Mouse (Mus musculus) spleen, adult 2 months (tissue): Measurements from ENCODE around the gene Gm7138. TPM values are rescaled to one million over a fixed set of nuclear protein-coding genes. Genes with fewer than 3 reads are reported as not detected.

Experiments used
- DNase-seq, 2 experiments: peaks; one replicate each; pipeline versions ENCODE4 v3.0.0 to v3.0.0-alpha.2; 2012 to 2021; ENCODE audit warnings: low spot score in 2 of 2, low read depth in 1 of 2
- H3K27ac ChIP-seq: fragments of 200-500 bp; 2 replicates; pipeline ENCODE4 v1.5.1; 2012; ENCODE audit warnings: low read length, inconsistent platforms; ENCODE audit not compliant: insufficient read depth
- H3K27me3 ChIP-seq: fragments of 200-500 bp; 2 replicates; pipeline ENCODE4 v1.6.1; 2012; ENCODE audit warnings: mild to moderate bottlenecking, moderate library complexity, low read length, inconsistent platforms; ENCODE audit not compliant: control insufficient read depth, insufficient read depth
- H3K36me3 ChIP-seq: fragments of 200-500 bp; 2 replicates; pipeline ENCODE4 v1.6.1; 2012; ENCODE audit warnings: mild to moderate bottlenecking, low read length, inconsistent platforms; ENCODE audit not compliant: control insufficient read depth, insufficient read depth
- H3K4me1 ChIP-seq: fragments of 200-500 bp; 2 replicates; pipeline ENCODE4 v1.6.1; 2011; ENCODE audit warnings: inconsistent platforms; ENCODE audit not compliant: control insufficient read depth, insufficient read depth, insufficient read length
- H3K4me3 ChIP-seq: fragments of 200-500 bp; 2 replicates; pipeline ENCODE4 v1.5.1; 2011; ENCODE audit warnings: mild to moderate bottlenecking, inconsistent platforms; ENCODE audit not compliant: insufficient read depth, insufficient read length; ENCODE audit errors: extremely low read depth
- CTCF ChIP-seq: fragments of 200-500 bp; IDR thresholded peaks from 2 replicates; pipeline ENCODE4 v1.5.1; 2011; ENCODE audit warnings: mild to moderate bottlenecking, inconsistent platforms; ENCODE audit not compliant: insufficient read depth, insufficient read length, insufficient replicate concordance; ENCODE audit errors: extremely low read depth
- POLR2A ChIP-seq: fragments of 200-500 bp; IDR thresholded peaks from 2 replicates; pipeline ENCODE4 v1.6.1; 2011; ENCODE audit warnings: low read depth, low read length, inconsistent platforms
- WGBS: fragments of 180-500 bp; shearing (Covaris S2); methylation state at CpG from one replicate; pipeline ENCODE4 v1.1.7; 2018; 5-methylcytosine and 5-hydroxymethylcytosine counted together
- polyA plus RNA-seq: library from polyadenylated mRNA; depleted of rRNA; stranded (reverse); fragments of >200 nt; gene quantifications from 2 replicates; pipeline ENCODE4 v1.2.3, GENCODE M21; 2012; rRNA removed

The Gm7138 gene
- polyA plus RNA-seq, 1 experiment: not detected

DNA sequence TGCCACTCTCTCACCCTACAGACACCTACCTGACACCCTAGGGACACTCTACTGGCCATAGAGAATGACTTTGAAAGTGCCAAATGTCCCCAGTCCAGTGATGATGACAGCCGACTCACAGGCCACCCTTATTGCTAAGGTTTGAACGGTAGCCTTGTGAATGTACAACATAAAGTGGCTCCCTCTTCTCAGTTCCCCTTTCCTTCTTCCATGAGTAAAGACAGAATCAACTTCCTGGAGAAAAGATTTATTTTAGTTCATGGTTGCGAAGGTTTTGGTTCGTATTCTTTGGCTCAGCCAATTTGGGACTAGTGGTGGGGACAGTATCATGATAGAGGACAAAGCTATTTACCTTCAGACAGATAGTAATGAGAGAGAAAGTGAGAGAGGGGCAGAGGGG, 37.8 kb downstream of the Gm7138 start:
- Histone ChIP-seq H3K4me3 (no peak overlapping the region), H3K36me3 (no peaks in the 10 kb centered on the region), H3K27me3 (no peaks in the 10 kb centered on the region), H3K27ac (no peak overlapping the region), H3K4me1 (no peaks in the 10 kb centered on the region)
- WGBS: 53% methylated on average over 4 of the region's 4 CpGs
- no peak for TF ChIP-seq CTCF
- no peak for TF ChIP-seq POLR2A
- DNase-seq: no peak

DNA sequence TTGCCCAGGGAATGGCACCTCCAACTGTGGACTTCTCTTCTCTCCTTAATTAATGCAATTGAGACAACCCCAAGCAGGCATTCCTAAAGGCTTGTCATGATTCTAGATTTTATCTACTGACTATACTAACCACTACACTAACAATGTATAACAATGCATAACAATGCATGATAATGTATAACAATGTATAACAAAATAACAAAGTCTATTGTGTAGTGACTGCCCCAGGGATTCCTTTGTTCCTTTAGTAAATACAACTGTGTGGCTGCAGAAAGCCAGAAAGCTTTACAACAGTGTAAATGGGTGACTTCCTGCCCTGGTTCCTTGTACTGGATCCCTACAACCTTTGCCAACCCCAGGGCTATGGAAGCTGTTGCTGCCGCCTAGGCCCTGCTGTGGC, 40.8 kb downstream of the Gm7138 start:
- DNase-seq: no peak
- Histone ChIP-seq H3K27me3 (no peaks in the 10 kb centered on the region), H3K4me1 (no peaks in the 10 kb centered on the region), H3K4me3 (no peak overlapping the region), H3K36me3 (no peaks in the 10 kb centered on the region), H3K27ac (no peak overlapping the region)
- 88% methylated on average over 1 of the region's 1 CpGs for WGBS
- no peak for TF ChIP-seq CTCF
- no peak for TF ChIP-seq POLR2A

DNA sequence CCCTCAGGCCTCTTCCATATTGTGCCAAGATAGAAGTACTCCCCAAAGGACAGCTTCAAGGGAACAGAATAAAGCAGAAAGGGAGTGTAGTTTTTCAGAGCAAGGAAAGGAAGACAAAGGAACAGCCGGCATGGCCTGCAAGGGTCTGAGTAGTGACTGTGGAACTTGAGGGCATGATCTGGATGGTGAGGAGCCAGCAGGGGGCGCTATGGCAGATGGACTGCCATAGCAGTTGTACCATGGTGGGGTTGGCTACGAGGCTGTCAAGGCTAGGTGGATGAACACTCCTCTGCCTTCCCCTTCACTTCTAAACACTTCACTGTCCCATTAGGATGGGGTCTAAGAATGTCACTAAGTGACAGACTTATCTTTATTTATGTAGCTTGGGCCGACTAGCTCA, 47.5 kb downstream of the Gm7138 start:
- H3K4me1 ChIP-seq: no peaks in the 10 kb centered on the region
- H3K4me3 ChIP-seq: no peak overlapping the region
- TF ChIP-seq CTCF: no peak
- TF ChIP-seq POLR2A: no peak
- no peak for DNase-seq
- WGBS: 56% methylated on average over 4 of the region's 4 CpGs
- H3K27ac ChIP-seq: no peak overlapping the region
- H3K36me3 ChIP-seq: no peaks in the 10 kb centered on the region
- H3K27me3 ChIP-seq: no peaks in the 10 kb centered on the region

- no peaks in the 10 kb centered on the region for H3K4me1 ChIP-seq
- 68% methylated on average over 4 of the region's 4 CpGs for WGBS
- H3K27ac ChIP-seq: no peak overlapping the region
- TF ChIP-seq POLR2A (no peak), CTCF (no peak)
- no peaks in the 10 kb centered on the region for H3K27me3 ChIP-seq
- no peaks in the 10 kb centered on the region for H3K36me3 ChIP-seq
- H3K4me3 ChIP-seq: no peak overlapping the region
- no peak for DNase-seq
Measured at GRCm38 (mm10) chr10:77728280-77728679, 48.5 kb downstream of the Gm7138 start.

Other genes with a start within 250 kb of the Gm7138 start
- 154 and 176 TPM in 2 replicates for gene Itgb2, start 246.7 kb downstream of the Gm7138 start, polyA plus RNA-seq
- 63.4 and 65.3 TPM in 2 replicates for gene Pttg1ip, start 195.2 kb downstream of the Gm7138 start, polyA plus RNA-seq
- gene Sumo3, start 170.8 kb downstream of the Gm7138 start, polyA plus RNA-seq: 131 and 154 TPM in 2 replicates
- not detected in 2 replicates for gene Gm49325, start 170.7 kb downstream of the Gm7138 start, polyA plus RNA-seq
- gene Ube2g2, start 154.7 kb downstream of the Gm7138 start, polyA plus RNA-seq: 31.4 and 34.0 TPM in 2 replicates
- gene Tspear, start 90.4 kb downstream of the Gm7138 start, polyA plus RNA-seq: 0.55 and 1.1 TPM in 2 replicates
- not detected in 2 replicates for gene Gm19402, start 86.2 kb downstream of the Gm7138 start, polyA plus RNA-seq
- gene Gm9508, start 79.7 kb downstream of the Gm7138 start, polyA plus RNA-seq: not detected in 2 replicates
- not detected in 2 replicates for gene Gm10272, start 70.3 kb downstream of the Gm7138 start, polyA plus RNA-seq
- not detected in 2 replicates for gene Gm10024, start 65.5 kb downstream of the Gm7138 start, polyA plus RNA-seq
- 0.39 TPM in 1 of 2 replicates, not detected in the other for gene Gm10142, start 61.1 kb downstream of the Gm7138 start, polyA plus RNA-seq
- not detected in 2 replicates for gene Krtap12-1, start 56.3 kb downstream of the Gm7138 start, polyA plus RNA-seq
- gene Gm10100, start 50.5 kb downstream of the Gm7138 start, polyA plus RNA-seq: not detected in 2 replicates
- gene Gm18596, start 34.3 kb downstream of the Gm7138 start, polyA plus RNA-seq: not detected in 2 replicates
- gene Gm9736, start 25.6 kb downstream of the Gm7138 start, polyA plus RNA-seq: not detected in 2 replicates
- not detected in 2 replicates for gene Gm3233, start 17.3 kb downstream of the Gm7138 start, polyA plus RNA-seq
- gene Gm3238, start 5.6 kb downstream of the Gm7138 start, polyA plus RNA-seq: not detected in 2 replicates
- gene Gm3250, start 5.6 kb upstream of the Gm7138 start, polyA plus RNA-seq: not detected in 2 replicates
- not detected in 2 replicates for gene Gm7137, start 11.3 kb upstream of the Gm7138 start, polyA plus RNA-seq
- not detected in 2 replicates for gene Gm9639, start 18.1 kb upstream of the Gm7138 start, polyA plus RNA-seq
- gene Gm19668, start 22.2 kb upstream of the Gm7138 start, polyA plus RNA-seq: not detected in 2 replicates
- gene Gm9507, start 34.9 kb upstream of the Gm7138 start, polyA plus RNA-seq: not detected in 2 replicates
- gene Gm2696, start 37.7 kb upstream of the Gm7138 start, polyA plus RNA-seq: not detected in 2 replicates
- gene Krtap10-4, start 50.2 kb upstream of the Gm7138 start, polyA plus RNA-seq: not detected in 2 replicates
- not detected in 2 replicates for gene Krtap10-10, start 59.0 kb upstream of the Gm7138 start, polyA plus RNA-seq
- gene Gm36176, start 69.9 kb upstream of the Gm7138 start, polyA plus RNA-seq: not detected in 2 replicates
- not detected in 2 replicates for gene Gm10318, start 75.9 kb upstream of the Gm7138 start, polyA plus RNA-seq
- 0.09 TPM in 1 of 2 replicates, not detected in the other for gene Gm3285, start 85.0 kb upstream of the Gm7138 start, polyA plus RNA-seq
- gene Lrrc3, start 125.6 kb upstream of the Gm7138 start, polyA plus RNA-seq: 0.70 and 1.2 TPM in 2 replicates
- 51.6 and 52.3 TPM in 2 replicates for gene Trpm2, start 193.6 kb upstream of the Gm7138 start, polyA plus RNA-seq
- 21.4 and 30.1 TPM in 2 replicates for gene 1810043G02Rik, start 201.6 kb upstream of the Gm7138 start, polyA plus RNA-seq
- 61.1 and 65.8 TPM in 2 replicates for gene Pfkl, start 233.1 kb upstream of the Gm7138 start, polyA plus RNA-seq